Mouse (Mus musculus) right cerebral cortex, postnatal 36 days (tissue): ENCODE measurements around the gene Smim20.

Experiments
- DNase-seq, 2 experiments: peaks; one replicate each; pipeline ENCODE4 v3.0.0; 2022; ENCODE audit warnings: low spot score in 2 of 2, mixed read lengths in 1 of 2

Smim20 gene

GRCm38 (mm10) chr5:53306864-53307263 lies 40.0 kb downstream of the Smim20 start:
- no peak for DNase-seq

DNA sequence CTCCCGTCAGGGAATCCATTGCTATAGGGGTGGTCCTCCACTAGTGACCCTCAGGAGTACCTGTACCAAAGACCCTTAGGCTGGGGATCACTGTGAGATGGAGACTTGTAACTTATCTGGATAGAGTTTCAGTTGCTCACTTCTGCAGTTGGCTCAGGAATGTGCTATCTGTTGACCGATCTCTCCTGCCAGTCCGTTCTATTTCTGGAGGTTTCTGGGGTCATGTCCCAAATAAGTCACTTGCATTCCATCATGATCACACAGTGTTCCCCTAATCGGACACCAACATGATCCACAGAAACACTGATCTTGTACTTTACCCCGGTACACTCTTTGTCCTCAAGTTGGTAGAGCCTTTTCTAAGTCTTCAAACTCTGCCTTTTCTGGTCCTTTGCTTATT lies 40.6 kb downstream of the Smim20 start:
- no peak for DNase-seq

GRCm38 (mm10) chr5:53314404-53315167 lies 47.7 kb downstream of the Smim20 start:
- DNase-seq, result no peak

GRCm38 (mm10) chr5:53315829-53316228 lies 48.9 kb downstream of the Smim20 start:
- DNase-seq, result no peak

GRCm38 (mm10) chr5:53317396-53317795 lies 50.5 kb downstream of the Smim20 start:
- no peak for DNase-seq

DNA sequence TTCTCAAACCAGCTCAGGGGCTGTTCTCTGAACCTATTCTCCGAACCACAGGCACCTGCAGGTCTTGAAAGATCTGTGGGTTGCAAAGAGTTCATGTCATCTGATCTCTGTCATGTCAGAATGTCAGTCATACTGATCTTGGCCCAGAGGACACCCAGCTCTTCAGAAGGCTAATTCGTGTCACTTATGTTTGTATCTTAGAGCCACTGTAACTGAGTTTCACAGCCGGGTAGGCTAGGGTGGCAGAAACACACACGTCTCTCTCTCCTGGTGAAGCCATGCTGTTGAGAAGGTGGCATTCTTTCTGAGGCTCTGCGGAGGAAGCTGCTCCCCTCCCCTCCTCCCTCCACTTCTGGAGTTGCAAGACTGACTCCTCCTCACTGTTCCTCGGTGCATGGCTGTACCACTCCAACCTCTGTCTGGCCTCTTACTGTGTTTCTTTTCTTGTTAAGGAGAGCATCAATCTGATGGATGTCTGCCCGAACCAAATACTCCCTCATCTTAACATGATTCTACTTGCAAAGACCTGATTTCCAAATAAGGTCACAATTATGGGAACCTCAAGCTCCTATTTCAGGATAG lies 51.1 kb downstream of the Smim20 start:
- no peak for DNase-seq

- no peak for DNase-seq
These were observed 53.4 kb downstream of the Smim20 start for GRCm38 (mm10) chr5:53320331-53320730.

- DNase-seq, result no peak
These were observed 55.0 kb downstream of the Smim20 start for GRCm38 (mm10) chr5:53321901-53322300.

DNA sequence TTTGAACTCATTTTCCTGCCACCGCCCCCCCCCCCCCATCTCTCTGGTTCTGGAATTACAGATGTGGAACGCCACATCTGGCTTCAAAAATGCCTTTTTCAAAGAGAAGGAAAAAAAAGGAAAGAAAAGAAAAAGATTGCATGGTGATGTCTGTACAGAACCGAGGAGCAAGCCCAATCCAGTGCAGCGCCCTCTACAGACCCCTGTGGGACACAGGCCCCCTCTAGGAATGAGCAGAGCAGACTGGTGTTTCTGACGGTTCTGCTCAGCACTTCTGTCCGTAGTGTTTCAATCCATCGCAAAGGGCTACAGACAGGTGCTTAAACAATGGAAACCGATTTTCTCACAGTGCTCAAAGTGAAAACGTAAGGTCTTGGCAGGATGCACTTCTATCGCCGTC lies 55.6 kb downstream of the Smim20 start:
- DNase-seq, result no peak

GRCm38 (mm10) chr5:53323121-53323520 lies 56.2 kb downstream of the Smim20 start:
- DNase-seq, result no peak

GRCm38 (mm10) chr5:53324256-53324655 lies 57.4 kb downstream of the Smim20 start:
- DNase-seq, result no peak

DNA sequence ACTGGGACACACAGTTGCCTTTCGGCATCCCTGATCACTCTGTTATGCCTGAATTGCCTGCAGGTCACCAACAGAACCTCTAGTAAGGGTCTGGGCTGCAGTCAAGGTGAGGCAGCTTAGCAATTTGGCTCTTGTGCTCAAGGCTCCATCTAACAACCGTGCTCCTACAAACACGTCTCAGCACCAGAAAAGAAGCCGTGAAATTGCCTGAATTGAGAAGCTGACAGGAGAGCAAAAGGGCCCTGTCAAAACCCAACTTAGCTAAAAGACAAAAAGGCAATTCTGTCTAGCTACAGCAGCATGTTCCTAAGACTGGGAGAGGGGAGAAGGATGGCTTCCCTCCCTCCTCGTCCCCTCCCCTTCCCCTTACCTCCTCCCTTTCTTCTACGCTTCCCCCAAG lies 57.9 kb downstream of the Smim20 start:
- DNase-seq, result no peak

GRCm38 (mm10) chr5:53326023-53326422 lies 59.1 kb downstream of the Smim20 start:
- peak; percentile 58 for DNase-seq

- DNase-seq, result no peak
These were observed 59.6 kb downstream of the Smim20 start for GRCm38 (mm10) chr5:53326491-53326890.
